Mouse (Mus musculus): ENCODE measurements at regions not wholly inside any gene's neighbourhood (a gene's known extent, or its start where the extent isn't known, plus 50 kb on each side); places are given as distances from the start of the nearest gene placed in this dataset.

GRCm38 (mm10) chr4:95389647-95390046 is 167.7 kb upstream of the Fggy start:
- no peak for DNase-seq (ENCODE audit: low spot score in 2 of 2)

- no peak for DNase-seq (ENCODE audit: low spot score in 2 of 2)
Measured at GRCm38 (mm10) chr4:95390549-95390948, 166.8 kb upstream of the Fggy start.

GRCm38 (mm10) chr4:95395746-95396145 is 161.6 kb upstream of the Fggy start:
- DNase-seq (ENCODE audit: low spot score in 2 of 2), result no peak

GRCm38 (mm10) chr4:95398301-95398700 is 159.0 kb upstream of the Fggy start:
- DNase-seq (ENCODE audit: low spot score in 2 of 2), result no peak

GRCm38 (mm10) chr4:95402273-95402672 is 155.0 kb upstream of the Fggy start:
- DNase-seq (ENCODE audit: low spot score in 2 of 2), result no peak

- no peak for DNase-seq (ENCODE audit: low spot score in 2 of 2)
Measured at GRCm38 (mm10) chr4:95417075-95417474, 140.2 kb upstream of the Fggy start.

GRCm38 (mm10) chr4:95426563-95426962 is 130.7 kb upstream of the Fggy start:
- DNase-seq (ENCODE audit: low spot score in 2 of 2), result no peak

- DNase-seq (ENCODE audit: low spot score in 2 of 2), result no peak
Measured at GRCm38 (mm10) chr4:95434543-95434942, 122.8 kb upstream of the Fggy start.

GRCm38 (mm10) chr4:95435080-95435479 is 122.2 kb upstream of the Fggy start:
- DNase-seq (ENCODE audit: low spot score in 2 of 2), result no peak

GRCm38 (mm10) chr4:95439834-95440233 is 117.5 kb upstream of the Fggy start:
- no peak for DNase-seq (ENCODE audit: low spot score in 2 of 2)

- no peak for DNase-seq (ENCODE audit: low spot score in 2 of 2)
Measured at GRCm38 (mm10) chr4:95443854-95444811, 113.2 kb upstream of the Fggy start.

- DNase-seq (ENCODE audit: low spot score in 2 of 2), result no peak
Measured at GRCm38 (mm10) chr4:95450286-95450685, 107.0 kb upstream of the Fggy start.

- no peak for DNase-seq (ENCODE audit: low spot score in 2 of 2)
Measured at GRCm38 (mm10) chr4:95451831-95452230, 105.5 kb upstream of the Fggy start.

GRCm38 (mm10) chr4:95456318-95456717 is 101.0 kb upstream of the Fggy start:
- DNase-seq (ENCODE audit: low spot score in 2 of 2), result no peak

GRCm38 (mm10) chr4:95456943-95457342 is 100.4 kb upstream of the Fggy start:
- DNase-seq (ENCODE audit: low spot score in 2 of 2), result no peak

- DNase-seq (ENCODE audit: low spot score in 2 of 2), result no peak
Measured at GRCm38 (mm10) chr4:95462476-95462875, 94.8 kb upstream of the Fggy start.

- DNase-seq (ENCODE audit: low spot score in 2 of 2), result no peak
Measured at GRCm38 (mm10) chr4:95463082-95463825, 94.1 kb upstream of the Fggy start.

- DNase-seq (ENCODE audit: low spot score in 2 of 2), result no peak
Measured at GRCm38 (mm10) chr4:95466647-95467046, 90.7 kb upstream of the Fggy start.

GRCm38 (mm10) chr4:95467526-95467925 is 89.8 kb upstream of the Fggy start:
- DNase-seq (ENCODE audit: low spot score in 2 of 2), result no peak

- DNase-seq (ENCODE audit: low spot score in 2 of 2), result no peak
Measured at GRCm38 (mm10) chr4:95474726-95475406, 82.4 kb upstream of the Fggy start.

- DNase-seq (ENCODE audit: low spot score in 2 of 2), result no peak
Measured at GRCm38 (mm10) chr4:95476071-95476724, 81.1 kb upstream of the Fggy start.

GRCm38 (mm10) chr4:95483571-95483970 is 73.7 kb upstream of the Fggy start:
- no peak for DNase-seq (ENCODE audit: low spot score in 2 of 2)
